In the genomic region with DNA sequence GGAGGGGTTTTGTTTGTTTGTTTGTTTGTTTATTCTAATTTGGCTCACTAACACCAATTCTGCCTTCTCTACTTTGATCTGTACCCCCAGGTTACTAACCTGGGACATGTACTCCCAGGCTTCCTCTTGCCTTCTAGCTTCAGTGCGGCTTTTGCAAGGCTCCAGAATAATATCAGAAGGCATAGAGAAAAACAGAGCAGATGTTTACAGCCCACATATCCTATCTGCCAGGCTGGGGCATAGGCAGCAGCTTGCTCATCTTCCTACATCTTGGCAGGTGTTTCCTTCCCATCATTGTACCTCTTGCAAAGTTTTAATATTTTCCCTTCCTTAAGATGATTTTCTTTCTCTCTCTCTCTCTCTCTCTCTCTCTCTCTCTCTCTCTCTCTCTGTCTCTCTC, we compare ENCODE assay signal across 25 mouse cellular contexts.
DNase-seq lines count a peak whose midpoint lies in the region; ATAC-seq and TF ChIP-seq lines count a peak whose summit lies in the region.
"Had no signal": no experiment of that assay in that cellular context is flagged by ENCODE, and none has a peak within 500 bp of the region (broad histone marks: within the 10 kb centered on the region; RNA-seq: fewer than 3 reads in every experiment).

No protein-coding gene starts in this region.

- H3K4me3 ChIP-seq in forebrain, embryonic 10.5 days: no peak overlapping the region
- no peak overlapping the region for H3K4me3 ChIP-seq in forebrain, postnatal 0 days (ENCODE audit: low read depth, low read length)
- H3K4me3 ChIP-seq: embryonic facial prominence, embryonic 12.5 days; erythroblast, embryonic 14.5 days; limb, embryonic 10.5 days; midbrain, embryonic 13.5 days; neural tube, embryonic 13.5 days had no signal

- H3K9me3 ChIP-seq in forebrain, embryonic 10.5 days: no peaks in the 10 kb centered on the region
- no peaks in the 10 kb centered on the region for H3K9me3 ChIP-seq in forebrain, postnatal 0 days (ENCODE audit: low read length)
- H3K9me3 ChIP-seq: embryonic facial prominence, embryonic 12.5 days; limb, embryonic 10.5 days; midbrain, embryonic 13.5 days; neural tube, embryonic 13.5 days had no signal

- H3K9ac ChIP-seq in forebrain, postnatal 0 days: no peak overlapping the region
- H3K9ac ChIP-seq: embryonic facial prominence, embryonic 12.5 days; midbrain, embryonic 13.5 days; neural tube, embryonic 13.5 days had no signal

- intact Hi-C loops in left cerebral cortex, postnatal 4 days (cut with DNase I): no loop called here

- WGBS in forebrain, embryonic 10.5 days: 96% methylated on average over 1 of the region's 1 CpGs
- WGBS in forebrain, postnatal 0 days: 100% methylated on average over 1 of the region's 1 CpGs

- no peak overlapping the region for H3K4me2 ChIP-seq in forebrain, postnatal 0 days (ENCODE audit: low read depth)
- H3K4me2 ChIP-seq: embryonic facial prominence, embryonic 12.5 days; liver, embryonic 11.5 days; midbrain, embryonic 13.5 days; neural tube, embryonic 13.5 days had no signal

- H3K4me1 ChIP-seq in forebrain, embryonic 10.5 days: peaks cover 29% of the 10 kb centered on the region
- no peaks in the 10 kb centered on the region; the same call in 1 of the 2 replicates for H3K4me1 ChIP-seq in forebrain, postnatal 0 days (ENCODE audit: insufficient read depth)
- H3K4me1 ChIP-seq: embryonic facial prominence, embryonic 12.5 days had no signal

- TF ChIP-seq CTCF in forebrain, postnatal 0 days (IDR thresholded peaks at IDR 0.05; ENCODE audit: low read depth): no peak

- DNase-seq in forebrain, embryonic 10.5 days (ENCODE audit: extremely low spot score, low spot score): no peak
- DNase-seq in forebrain, postnatal 0 days: no peak
- peak; percentile 48 for DNase-seq in left cerebral cortex, adult 18-20 months (ENCODE audit: low spot score in 2 of 2)
- DNase-seq in left cerebral cortex, postnatal 4 days: no peak
- DNase-seq in left cerebral cortex, adult 9 months (ENCODE audit: low spot score in 2 of 2): peak; percentile 22 to 68
- no peak for DNase-seq in embryo, embryonic 9.5 days (ENCODE audit: extremely low spot score)
- no peak for DNase-seq in kidney, postnatal 25 days
- DNase-seq: adrenal gland, adult 2 months; cerebellum, adult 9-10 months; gastrocnemius, postnatal 14 days; heart, adult 18-20 months; lung, adult 18-20 months; lung, postnatal 14 days; thymus, postnatal 14 days had no signal

- no peak for ATAC-seq in forebrain, postnatal 0 days
- ATAC-seq in cerebellum, adult (ENCODE audit: insufficient number of reproducible peaks, low FRiP score, low TSS enrichment): no peak
- ATAC-seq: forebrain, embryonic 14.5 days; hindbrain, embryonic 16.5 days; intestine, postnatal 0 days; midbrain, embryonic 13.5 days had no signal

- H3K27ac ChIP-seq in forebrain, embryonic 10.5 days: peak overlapping the region; percentile 78
- H3K27ac ChIP-seq in forebrain, postnatal 0 days (ENCODE audit: low read depth, low read length): no peak overlapping the region
- H3K27ac ChIP-seq: embryonic facial prominence, embryonic 12.5 days; kidney, postnatal 0 days; limb, embryonic 10.5 days; midbrain, embryonic 13.5 days; neural tube, embryonic 13.5 days had no signal

- H3K36me3 ChIP-seq in forebrain, embryonic 10.5 days (replicated peaks): no peaks in the 10 kb centered on the region
- H3K36me3 ChIP-seq in forebrain, postnatal 0 days (ENCODE audit: insufficient read depth): no peaks in the 10 kb centered on the region
- H3K36me3 ChIP-seq: embryonic facial prominence, embryonic 12.5 days; limb, embryonic 10.5 days; midbrain, embryonic 13.5 days; neural tube, embryonic 13.5 days had no signal

- no peaks in the 10 kb centered on the region for H3K27me3 ChIP-seq in forebrain, embryonic 10.5 days (ENCODE audit: poor library complexity, severe bottlenecking)
- H3K27me3 ChIP-seq in forebrain, postnatal 0 days (ENCODE audit: insufficient read depth, low read length): no peaks in the 10 kb centered on the region
- H3K27me3 ChIP-seq: embryonic facial prominence, embryonic 12.5 days; midbrain, embryonic 13.5 days; neural tube, embryonic 13.5 days had no signal

Comparison
In these comparisons a context has a peak if more than half of its experiments do, and no peak if none do; other contexts are left out.
1. DNase-seq: peak in left cerebral cortex, adult 18-20 months (2 of 2) and left cerebral cortex, adult 9 months (2 of 2); none in forebrain, embryonic 10.5 days (single experiment), forebrain, postnatal 0 days (single experiment), left cerebral cortex, postnatal 4 days (single experiment), embryo, embryonic 9.5 days (single experiment) and kidney, postnatal 25 days (0 of 2).